Mouse (Mus musculus) cortical plate, adult 2 months (tissue): ENCODE results near the gene Olfr656. TPM values are rescaled to one million over a fixed set of nuclear protein-coding genes. Genes with fewer than 3 reads are reported as not detected.
A peak's percentile ranks its signal among the peaks of the same experiment; 100 is the strongest.

Source experiments
- H3K27ac ChIP-seq: fragments of 200-500 bp; 2 replicates; pipeline ENCODE4 v1.5.1; 2012; ENCODE audit warnings: low read length, control low read depth, inconsistent platforms; ENCODE audit not compliant: insufficient read depth
- H3K4me1 ChIP-seq: fragments of 200-500 bp; 2 replicates; pipeline ENCODE4 v1.6.1; 2011; ENCODE audit warnings: low read length; ENCODE audit not compliant: control insufficient read depth, insufficient read depth
- H3K4me3 ChIP-seq: fragments of 200-500 bp; 2 replicates; pipeline ENCODE4 v1.5.1; 2011; ENCODE audit warnings: mild to moderate bottlenecking, low read length, control low read depth; ENCODE audit not compliant: insufficient read depth
- CTCF ChIP-seq: fragments of 200-500 bp; IDR thresholded peaks from 2 replicates; pipeline ENCODE4 v1.5.1; 2011; ENCODE audit warnings: mild to moderate bottlenecking, control low read depth, low read length; ENCODE audit not compliant: insufficient read depth; ENCODE audit errors: extremely low read depth
- POLR2A ChIP-seq: fragments of 200-500 bp; IDR thresholded peaks from 2 replicates; pipeline ENCODE4 v1.6.1; 2011; ENCODE audit warnings: mild to moderate bottlenecking, low read length, control low read depth; ENCODE audit not compliant: insufficient read depth; ENCODE audit errors: extremely low read depth
- polyA plus RNA-seq: library from polyadenylated mRNA; depleted of rRNA; stranded (reverse); fragments of >200 nt; gene quantifications from 2 replicates; pipeline ENCODE4 v1.2.3, GENCODE M21; 2012; rRNA removed

Gene Olfr656
- polyA plus RNA-seq, 1 experiment: not detected

- Histone ChIP-seq H3K4me3 (peak within 1 kb of the TSS; percentile 20; the same call in 1 of the 2 replicates), H3K4me1 (no peaks in the 10 kb centered on the region), H3K27ac (no peak within 1 kb of the TSS)
- TF ChIP-seq POLR2A (no peak), CTCF (peak; percentile 27; the same call in 1 of the 2 replicates)
These were observed 33.2 kb downstream of the Olfr656 start, which contains the start of gene Olfr658 for GRCm38 (mm10) chr7:104646841-104647482. Gene Olfr658 (minus strand): TSS chr7:104647305.

GRCm38 (mm10) chr7:104666453-104666852 lies 52.7 kb downstream of the Olfr656 start, which contains the start of gene Olfr659:
Gene Olfr659 (plus strand): TSS chr7:104666753.
- H3K4me1 ChIP-seq: no peaks in the 10 kb centered on the region
- H3K27ac ChIP-seq: no peak within 1 kb of the TSS
- no peak for TF ChIP-seq CTCF
- TF ChIP-seq POLR2A: no peak

More at GRCm38 (mm10) chr7:104666453-104666852, 52.7 kb downstream of the Olfr656 start, which contains the start of gene Olfr659:
- H3K4me3 ChIP-seq: no peak within 1 kb of the TSS

Other genes starting within 250 kb of the Olfr656 start
- 0.10 and 0.17 TPM in 2 replicates for gene Trim30b, start 244.1 kb upstream of the Olfr656 start, polyA plus RNA-seq
- gene Trim30c, start 213.1 kb upstream of the Olfr656 start, polyA plus RNA-seq: 0.11 and 0.17 TPM in 2 replicates
- gene Trim30a, start 148.8 kb upstream of the Olfr656 start, polyA plus RNA-seq: 2.0 and 2.6 TPM in 2 replicates
- 1.3 and 1.5 TPM in 2 replicates for gene Trim30d, start 106.1 kb upstream of the Olfr656 start, polyA plus RNA-seq
- gene Olfr651, start 63.8 kb upstream of the Olfr656 start, polyA plus RNA-seq: not detected in 2 replicates
- gene Olfr652, start 53.1 kb upstream of the Olfr656 start, polyA plus RNA-seq: not detected in 2 replicates
- not detected in 2 replicates for gene Olfr653, start 36.6 kb upstream of the Olfr656 start, polyA plus RNA-seq
- gene Olfr654, start 26.9 kb upstream of the Olfr656 start, polyA plus RNA-seq: not detected in 2 replicates
- not detected in 2 replicates for gene Olfr655, start 12.2 kb upstream of the Olfr656 start, polyA plus RNA-seq
- not detected in 2 replicates for gene Olfr657, start 10.8 kb downstream of the Olfr656 start, polyA plus RNA-seq
- gene Olfr658, start 33.4 kb downstream of the Olfr656 start, polyA plus RNA-seq: 0.04 TPM in 2 replicates
- not detected in 2 replicates for gene Olfr659, start 52.8 kb downstream of the Olfr656 start, polyA plus RNA-seq
- not detected in 2 replicates for gene Olfr661, start 72.5 kb downstream of the Olfr656 start, polyA plus RNA-seq
- not detected in 2 replicates for gene Usp17le, start 163.5 kb downstream of the Olfr656 start, polyA plus RNA-seq
- gene Usp17lb, start 228.6 kb downstream of the Olfr656 start, polyA plus RNA-seq: not detected in 2 replicates
- not detected in 2 replicates for gene Usp17la, start 243.1 kb downstream of the Olfr656 start, polyA plus RNA-seq